Mouse (Mus musculus) CH12.LX (cell line): ENCODE measurements around the gene Gsta3.
"Not testable (repeated sequence)": the region's sequence is repeated elsewhere in the genome, so short reads cannot be mapped to it uniquely, and the experiment has no call there.

Experiments
- GABPA ChIP-seq: IDR thresholded peaks from 2 replicates; pipeline ENCODE4 v1.6.1; 2012; ENCODE audit warnings: low read depth, low read length, improper control_type of control experiment, inconsistent platforms; ENCODE audit not compliant: insufficient replicate concordance
- IRF4 ChIP-seq: IDR thresholded peaks from 2 replicates; pipeline ENCODE4 v1.6.1; 2014; ENCODE audit warnings: low read depth, mild to moderate bottlenecking, inconsistent platforms, low read length, improper control_type of control experiment
- MAFK ChIP-seq: IDR thresholded peaks from 2 replicates; pipeline ENCODE4 v1.6.1; 2011; ENCODE audit warnings: low read length, improper control_type of control experiment; ENCODE audit not compliant: insufficient replicate concordance
- MEF2A ChIP-seq: IDR thresholded peaks from 2 replicates; pipeline ENCODE4 v1.6.1; 2014; ENCODE audit warnings: low read depth, mild to moderate bottlenecking, inconsistent platforms, low read length, improper control_type of control experiment, borderline replicate concordance
- ZNF384 ChIP-seq: IDR thresholded peaks from 2 replicates; pipeline ENCODE4 v1.6.1; 2012; ENCODE audit warnings: low read depth, low read length, improper control_type of control experiment, inconsistent platforms

- not testable (repeated sequence) for TF ChIP-seq MAFK, MEF2A, ZNF384, IRF4, GABPA
Measured at GRCm38 (mm10) chr1:21284644-21285043, 44.3 kb downstream of the Gsta3 start.
